Mouse (Mus musculus) skeletal muscle tissue, postnatal 0 days (tissue): ENCODE results near the gene Spcs2. TPM values are rescaled to one million over a fixed set of nuclear protein-coding genes. Genes with fewer than 3 reads are reported as not detected.

Source experiments
- polyA plus RNA-seq: library from polyadenylated mRNA; unstranded; fragments of >200 nt; fragmentation: Nextera tagmentation; extraction: Ambion mirVana; gene quantifications from 2 replicates; pipeline ENCODE4 v1.2.1, GENCODE M21; 2015

The Spcs2 gene
- 154 and 170 TPM in 2 replicates for polyA plus RNA-seq

GRCm38 (mm10) chr7:99863362-99863761, at the start of gene Spcs2:
Gene Spcs2, minus strand, starts transcription at chr7:99863462.

GRCm38 (mm10) chr7:99858813-99859585, 4.3 kb downstream of the Spcs2 start, which contains the start of gene Xrra1:
Gene Xrra1, plus strand, starts transcription at chr7:99859116.

GRCm38 (mm10) chr7:99828083-99828570, 35.1 kb downstream of the Spcs2 start, which contains the start of gene Neu3:
Gene Neu3, minus strand, starts transcription at chr7:99828417.

Other genes starting within 250 kb of the Spcs2 start
- gene Tpbgl, start 236.4 kb downstream of the Spcs2 start, polyA plus RNA-seq, result 21.4 and 21.7 TPM in 2 replicates
- 5.5 and 6.9 TPM in 2 replicates for gene Slco2b1, start 152.1 kb downstream of the Spcs2 start, polyA plus RNA-seq
- gene Olfr520, start 133.2 kb downstream of the Spcs2 start, polyA plus RNA-seq, result not detected in 2 replicates
- gene Olfr521, start 100.0 kb downstream of the Spcs2 start, polyA plus RNA-seq, result not detected in 2 replicates
- 1.5 and 1.6 TPM in 2 replicates for gene Neu3, start 35.0 kb downstream of the Spcs2 start, polyA plus RNA-seq
- gene Xrra1, start 4.3 kb downstream of the Spcs2 start, polyA plus RNA-seq, result 0.56 and 0.87 TPM in 2 replicates
- gene Rnf169, start 117.0 kb upstream of the Spcs2 start, polyA plus RNA-seq, result 2.0 TPM in 2 replicates
- 2.3 and 2.5 TPM in 2 replicates for gene Chrdl2, start 142.7 kb upstream of the Spcs2 start, polyA plus RNA-seq